Mouse (Mus musculus): Measurements from ENCODE around the gene Necab2. TPM values are rescaled to one million over a fixed set of nuclear protein-coding genes. Genes with fewer than 3 reads are reported as not detected.

Necab2 gene
- total RNA-seq (2021): 100 to 1,000 TPM in 1 of 2 experiments, 10 to 100 TPM in 1; 99.0 to 104 TPM
- long read RNA-seq, experiment 1, transcript Necab2-201 (13 exons, 1,976 nt): major isoform, 132 of 258 reads
- long read RNA-seq, experiment 1, partial matches to known transcripts: 110 of 258 reads
- long read RNA-seq, experiment 1, other reads (novel, unspliced or antisense): 16 of 258 reads
- long read RNA-seq, experiment 2, transcript Necab2-201 (13 exons, 1,976 nt): major isoform, 169 of 295 reads
- long read RNA-seq, experiment 2, partial matches to known transcripts: 98 of 295 reads
- long read RNA-seq, experiment 2, other reads (novel, unspliced or antisense): 28 of 295 reads

- peak within 1 kb of the TSS; percentile 62 for H3K4me3 ChIP-seq
- peak; percentile 79 to 93 for DNase-seq (ENCODE audit: low spot score in 2 of 2)
- TF ChIP-seq CTCF (conservative IDR thresholded peaks at IDR 0.05): peak; percentile 84
- peak within 1 kb of the TSS; percentile 77 for H3K27ac ChIP-seq
Observed at GRCm38 (mm10) chr8:119446211-119446989, at the start of gene Necab2. Gene Necab2, plus strand, starts transcription at chr8:119446719.

GRCm38 (mm10) chr8:119398558-119398957 lies 48.0 kb upstream of the Necab2 start:
- TF ChIP-seq CTCF (conservative IDR thresholded peaks at IDR 0.05): no peak
- DNase-seq (ENCODE audit: low spot score in 2 of 2): no peak
- Histone ChIP-seq H3K27ac (no peak overlapping the region), H3K4me3 (no peak overlapping the region)

GRCm38 (mm10) chr8:119399255-119399654 lies 47.3 kb upstream of the Necab2 start:
- no peak overlapping the region for H3K27ac ChIP-seq
- no peak for TF ChIP-seq CTCF (conservative IDR thresholded peaks at IDR 0.05)
- no peak overlapping the region for H3K4me3 ChIP-seq
- no peak for DNase-seq (ENCODE audit: low spot score in 2 of 2)

- Histone ChIP-seq H3K4me3 (no peak overlapping the region), H3K27ac (no peak overlapping the region)
- no peak for TF ChIP-seq CTCF (conservative IDR thresholded peaks at IDR 0.05)
- DNase-seq (ENCODE audit: low spot score in 2 of 2): no peak
Observed at GRCm38 (mm10) chr8:119400122-119400671, 46.3 kb upstream of the Necab2 start.

- Histone ChIP-seq H3K4me3 (no peak overlapping the region), H3K27ac (no peak overlapping the region)
- no peak for DNase-seq (ENCODE audit: low spot score in 2 of 2)
- no peak for TF ChIP-seq CTCF (conservative IDR thresholded peaks at IDR 0.05)
Observed at GRCm38 (mm10) chr8:119400904-119401303, 45.6 kb upstream of the Necab2 start.

- DNase-seq (ENCODE audit: low spot score in 2 of 2): no peak
- TF ChIP-seq CTCF (conservative IDR thresholded peaks at IDR 0.05): no peak
- Histone ChIP-seq H3K27ac (no peak overlapping the region), H3K4me3 (no peak overlapping the region)
Observed at GRCm38 (mm10) chr8:119403912-119404311, 42.6 kb upstream of the Necab2 start.

- TF ChIP-seq CTCF (conservative IDR thresholded peaks at IDR 0.05): no peak
- no peak overlapping the region for H3K27ac ChIP-seq
- no peak for DNase-seq (ENCODE audit: low spot score in 2 of 2)
- no peak overlapping the region for H3K4me3 ChIP-seq
Observed at GRCm38 (mm10) chr8:119404648-119405047, 41.9 kb upstream of the Necab2 start.

GRCm38 (mm10) chr8:119408311-119408710 lies 38.2 kb upstream of the Necab2 start:
- Histone ChIP-seq H3K27ac (no peak overlapping the region), H3K4me3 (no peak overlapping the region)
- TF ChIP-seq CTCF (conservative IDR thresholded peaks at IDR 0.05): no peak
- DNase-seq (ENCODE audit: low spot score in 2 of 2): no peak

- Histone ChIP-seq H3K27ac (peak overlapping the region; percentile 15; the same call in 1 of the 2 replicates), H3K4me3 (no peak overlapping the region)
- TF ChIP-seq CTCF (conservative IDR thresholded peaks at IDR 0.05): peak; percentile 31
- DNase-seq (ENCODE audit: low spot score in 2 of 2): no peak
Observed at GRCm38 (mm10) chr8:119412037-119412734, 34.3 kb upstream of the Necab2 start.

- DNase-seq (ENCODE audit: low spot score in 2 of 2): peak; percentile 79 to 83
- Histone ChIP-seq H3K27ac (peak overlapping the region; percentile 72; the same call in 1 of the 2 replicates), H3K4me3 (peak overlapping the region; percentile 30; the same call in 1 of the 2 replicates)
- TF ChIP-seq CTCF (conservative IDR thresholded peaks at IDR 0.05): peak; percentile 89
Observed at GRCm38 (mm10) chr8:119412735-119413498, 33.6 kb upstream of the Necab2 start.

GRCm38 (mm10) chr8:119413605-119414004 lies 32.9 kb upstream of the Necab2 start:
- no peak for TF ChIP-seq CTCF (conservative IDR thresholded peaks at IDR 0.05)
- H3K4me3 ChIP-seq: no peak overlapping the region
- no peak for DNase-seq (ENCODE audit: low spot score in 2 of 2)
- no peak overlapping the region for H3K27ac ChIP-seq

- no peak for DNase-seq (ENCODE audit: low spot score in 2 of 2)
- Histone ChIP-seq H3K4me3 (no peak overlapping the region), H3K27ac (no peak overlapping the region)
- TF ChIP-seq CTCF (conservative IDR thresholded peaks at IDR 0.05): no peak
Observed at GRCm38 (mm10) chr8:119420318-119420717, 26.2 kb upstream of the Necab2 start.

Data from layer of hippocampus, adult 2 months (tissue).